Mouse (Mus musculus): ENCODE results near the gene Lin28b. TPM values are rescaled to one million over a fixed set of nuclear protein-coding genes. Genes with fewer than 3 reads are reported as not detected.

Lin28b gene
- polyA plus RNA-seq, 1 experiment from 2014 or later = 52.7 TPM

DNA sequence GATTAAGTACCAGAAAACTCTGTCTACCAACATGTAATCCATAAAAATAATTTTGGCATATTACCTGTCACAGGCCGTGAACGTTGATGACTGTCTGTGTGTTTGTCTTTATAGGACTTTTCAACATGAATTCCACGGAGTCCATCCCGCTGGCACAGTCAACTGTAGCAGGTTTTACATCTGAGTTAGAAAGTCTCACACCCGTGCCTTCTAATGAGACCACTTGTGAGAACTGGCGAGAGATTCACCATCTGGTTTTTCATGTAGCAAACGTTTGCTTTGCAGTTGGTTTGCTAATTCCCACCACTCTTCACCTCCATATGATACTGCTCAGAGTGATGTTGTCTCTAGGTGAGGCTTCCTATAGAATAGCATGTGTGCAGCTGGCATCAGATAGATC is 147.1 kb downstream of the Lin28b start:
- H3K9me3 ChIP-seq (replicated peaks) = no peaks in the 10 kb centered on the region
- peaks cover 3% of the 10 kb centered on the region; the same call in 1 of the 2 replicates for H3K36me3 ChIP-seq
- peaks cover 31% of the 10 kb centered on the region for H3K27me3 ChIP-seq (ENCODE audit: low read depth, poor library complexity, severe bottlenecking)
- DNase-seq (ENCODE audit: low spot score) = no peak
- H3K4me1 ChIP-seq = peaks cover 20% of the 10 kb centered on the region
- H3K4me3 ChIP-seq = no peak overlapping the region
- WGBS = 88% methylated on average over 7 of the region's 7 CpGs
- H3K27ac ChIP-seq (replicated peaks) = no peak overlapping the region

DNA sequence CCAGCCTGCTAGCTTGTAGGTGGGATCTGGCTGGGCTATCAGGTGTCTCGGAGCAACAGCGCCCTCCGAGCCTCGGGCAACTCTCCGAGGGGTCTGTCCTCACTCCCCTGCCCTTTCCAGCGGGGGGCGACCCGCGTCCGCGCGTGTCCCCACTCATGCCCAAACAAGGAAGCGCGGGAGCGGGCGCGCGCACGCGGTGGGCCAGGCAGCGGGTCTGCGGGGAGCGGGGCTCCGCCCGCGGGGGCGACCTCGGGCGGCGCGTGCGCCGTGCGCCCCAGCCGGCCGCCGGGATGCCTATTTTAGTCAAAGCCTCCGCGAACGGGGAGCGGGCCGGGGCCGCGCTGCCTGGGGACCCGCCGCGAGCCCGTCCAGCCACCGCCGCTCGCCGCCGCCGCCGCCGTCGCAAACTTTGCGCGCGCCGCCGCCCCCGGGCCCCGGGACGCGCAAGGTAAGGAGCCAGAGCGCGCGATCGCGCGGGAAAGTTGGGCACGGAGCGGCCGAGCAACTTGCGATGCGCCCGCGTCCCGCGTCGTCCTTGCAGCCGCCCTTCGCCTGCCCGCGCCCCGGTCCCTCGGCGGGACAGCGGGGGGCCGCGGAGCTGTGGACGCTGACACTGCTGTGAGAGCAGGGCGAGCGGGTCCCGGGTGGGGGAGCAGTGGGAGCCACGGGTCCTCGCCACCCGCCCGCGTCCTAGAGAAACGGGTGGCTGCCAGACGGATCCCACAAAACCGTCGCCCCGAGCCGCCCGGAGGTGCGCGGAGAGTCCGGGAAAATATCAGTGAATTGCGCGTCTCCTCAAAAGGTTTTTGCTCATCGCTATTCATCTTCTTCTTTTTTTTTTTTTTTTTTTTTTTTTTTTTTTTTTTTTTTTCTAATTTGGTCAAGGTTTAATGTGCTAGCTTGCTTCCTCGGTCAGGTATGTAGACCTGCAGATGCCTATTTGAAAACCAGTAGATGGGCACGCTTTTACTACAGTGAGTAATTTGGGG is 150.5 kb downstream of the Lin28b start, which contains the start of gene Bves:
Gene Bves, plus strand, starts transcription at position 339 of the 989 bp plus-strand sequence.
- H3K27ac ChIP-seq (replicated peaks) = peak within 1 kb of the TSS; percentile 87
- 1% methylated on average over 114 of the region's 116 CpGs for WGBS
- H3K4me1 ChIP-seq = peaks cover 20% of the 10 kb centered on the region

DNA sequence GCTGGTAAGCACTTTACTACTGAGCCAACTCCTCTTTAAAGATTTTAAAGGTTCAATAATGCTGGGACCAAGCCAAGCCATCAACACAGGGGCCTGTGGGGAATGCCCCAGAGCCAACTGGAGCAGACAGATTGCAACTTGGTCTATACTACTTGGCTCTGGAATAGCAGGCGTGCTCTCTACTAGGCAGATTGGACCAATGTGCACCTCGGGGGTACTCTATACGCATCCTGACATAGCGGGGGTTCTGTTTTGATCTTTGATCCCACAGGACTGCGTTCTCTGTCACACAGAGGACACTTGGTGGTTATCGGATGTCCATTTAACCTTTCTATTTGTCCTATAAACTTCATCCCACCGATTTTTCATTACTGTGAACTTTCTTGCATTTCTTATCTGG is 151.3 kb downstream of the Lin28b start:
- peak; percentile 14 for DNase-seq (ENCODE audit: low spot score)
- H3K4me1 ChIP-seq = peaks cover 20% of the 10 kb centered on the region
- no peak overlapping the region for H3K27ac ChIP-seq (replicated peaks)
- H3K4me3 ChIP-seq = peak overlapping the region; percentile 83
- 32% methylated on average over 7 of the region's 7 CpGs for WGBS
- H3K9me3 ChIP-seq (replicated peaks) = no peaks in the 10 kb centered on the region
- peaks cover 45% of the 10 kb centered on the region for H3K27me3 ChIP-seq (ENCODE audit: low read depth, poor library complexity, severe bottlenecking)
- no peaks in the 10 kb centered on the region for H3K36me3 ChIP-seq

More for the DNA sequence above, 150.5 kb downstream of the Lin28b start, which contains the start of gene Bves:
- Histone ChIP-seq H3K36me3 (no peaks in the 10 kb centered on the region), H3K27me3 (ENCODE audit: low read depth, poor library complexity, severe bottlenecking) (peaks cover 45% of the 10 kb centered on the region), H3K9me3 (replicated peaks) (no peaks in the 10 kb centered on the region), H3K4me3 (peak within 1 kb of the TSS; percentile 83)
- DNase-seq (ENCODE audit: low spot score) = peak; percentile 76

DNA sequence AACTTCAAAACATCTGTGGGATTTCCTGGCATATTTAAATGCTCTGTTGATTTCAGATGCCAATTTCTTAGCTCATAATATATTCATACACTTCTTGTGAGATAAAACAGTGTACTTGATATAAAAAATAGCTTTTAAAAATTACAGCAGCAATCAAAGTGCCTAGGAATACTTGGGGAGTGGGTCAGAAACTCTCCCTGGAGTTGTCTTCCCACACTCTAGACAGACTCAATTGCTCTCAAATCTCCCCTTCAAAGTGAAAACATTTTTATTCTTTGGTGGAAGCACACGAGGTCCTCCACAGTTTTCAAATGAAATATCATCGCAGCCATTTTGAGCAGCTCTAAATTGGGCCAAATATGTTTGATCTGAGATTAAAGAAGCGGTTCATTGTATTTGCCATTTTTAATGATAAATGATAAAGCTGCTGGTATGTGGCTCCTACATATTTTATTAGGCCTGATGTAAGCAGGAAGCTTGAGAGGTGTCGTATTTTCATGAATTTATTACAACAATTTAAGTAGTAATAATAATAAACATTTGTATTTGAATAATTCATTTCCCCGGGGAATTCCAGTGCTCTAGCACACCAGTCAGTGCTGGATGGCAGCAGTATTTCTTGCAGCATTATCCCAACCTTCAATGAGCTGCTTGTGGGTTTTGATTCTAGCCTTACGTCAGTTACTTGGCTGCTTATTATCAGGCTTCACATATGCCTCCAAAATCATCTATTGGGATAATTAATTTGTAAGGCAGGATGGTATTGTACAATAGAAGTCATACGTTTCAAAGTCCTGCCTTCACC is 157.8 kb downstream of the Lin28b start:
- 87% methylated on average over 7 of the region's 7 CpGs for WGBS
- Histone ChIP-seq H3K4me1 (no peaks in the 10 kb centered on the region), H3K27me3 (ENCODE audit: low read depth, poor library complexity, severe bottlenecking) (peaks cover 7% of the 10 kb centered on the region), H3K27ac (replicated peaks) (no peak overlapping the region), H3K9me3 (replicated peaks) (no peaks in the 10 kb centered on the region), H3K4me3 (no peak overlapping the region), H3K36me3 (no peaks in the 10 kb centered on the region)
- DNase-seq (ENCODE audit: low spot score) = no peak

Other genes with a start within 250 kb of the Lin28b start
- gene Bves, start 150.6 kb downstream of the Lin28b start, polyA plus RNA-seq (2016; fragmentation: Nextera tagmentation; extraction: Ambion mirVana) = 2.3 and 2.6 TPM in 2 replicates
- gene Hace1, start 91.4 kb upstream of the Lin28b start, polyA plus RNA-seq (2016; fragmentation: Nextera tagmentation; extraction: Ambion mirVana) = 19.9 and 21.9 TPM in 2 replicates

Data from midbrain, embryonic 10.5 days (tissue).